Mouse (Mus musculus) large intestine, adult 2 months (tissue): ENCODE measurements around the gene Dppa5a. TPM values are rescaled to one million over a fixed set of nuclear protein-coding genes. Genes with fewer than 3 reads are reported as not detected.
"Not testable (repeated sequence)": the region's sequence is repeated elsewhere in the genome, so short reads cannot be mapped to it uniquely, and the experiment has no call there.

Experiments used
- DNase-seq: peaks from one replicate; pipeline ENCODE4 v3.0.0-alpha.2; 2012; ENCODE audit warnings: low read depth, low spot score
- WGBS: fragments of 180-500 bp; shearing (Covaris S2); methylation state at CpG from one replicate; pipeline ENCODE4 v1.1.7; 2018; 5-methylcytosine and 5-hydroxymethylcytosine counted together
- polyA plus RNA-seq: library from polyadenylated mRNA; depleted of rRNA; stranded (reverse); fragments of >200 nt; gene quantifications from 2 replicates; pipeline ENCODE4 v1.2.3, GENCODE M21; 2012; rRNA removed

Dppa5a gene
- polyA plus RNA-seq, 1 experiment: not detected

DNA sequence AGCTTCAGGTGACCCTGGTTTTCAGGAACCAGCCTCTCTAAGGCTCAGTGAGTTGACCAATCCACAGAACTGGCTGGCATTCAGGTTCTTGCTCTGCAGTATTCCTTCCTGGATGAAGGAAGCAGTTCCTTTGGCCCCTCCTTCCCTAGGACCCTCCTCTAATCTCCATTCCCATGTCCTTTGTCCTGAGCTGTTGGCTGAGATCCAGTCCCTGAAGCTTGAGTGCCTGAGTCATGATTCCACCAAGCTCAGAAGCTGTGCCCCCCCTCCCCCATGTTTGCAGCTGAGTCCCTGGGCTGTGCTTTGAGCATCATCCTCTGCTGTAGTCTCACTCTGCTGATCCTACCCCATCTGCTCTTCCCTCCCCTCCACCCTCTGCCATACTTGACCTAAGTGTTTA is 30.9 kb downstream of the Dppa5a start:
- DNase-seq: not testable (repeated sequence)

GRCm38 (mm10) chr9:78327289-78327688 is 40.7 kb downstream of the Dppa5a start, which contains the start of gene Omt2b:
Gene Omt2b, plus strand, starts transcription at chr9:78327589.
- WGBS: 69% methylated on average over 1 of the region's 1 CpGs
- not testable (repeated sequence) for DNase-seq

- 17% methylated on average over 1 of the region's 1 CpGs for WGBS
- DNase-seq: no peak
These were observed 48.5 kb downstream of the Dppa5a start for GRCm38 (mm10) chr9:78319499-78319898.

Other genes with a start within 250 kb of the Dppa5a start
- gene Gsta4, start 185.4 kb downstream of the Dppa5a start, polyA plus RNA-seq: 9.5 and 11.3 TPM in 2 replicates
- 13.2 and 27.3 TPM in 2 replicates for gene Gsta1, start 137.5 kb downstream of the Dppa5a start, polyA plus RNA-seq
- gene Gm3776, start 111.0 kb downstream of the Dppa5a start, polyA plus RNA-seq: 1.1 and 3.2 TPM in 2 replicates
- 0.10 and 0.38 TPM in 2 replicates for gene Gm10639, start 78.3 kb downstream of the Dppa5a start, polyA plus RNA-seq
- gene Omt2a, start 53.4 kb downstream of the Dppa5a start, polyA plus RNA-seq: not detected in 2 replicates
- gene Omt2b, start 40.6 kb downstream of the Dppa5a start, polyA plus RNA-seq: not detected in 2 replicates
- gene Gsta2, start 12.4 kb downstream of the Dppa5a start, polyA plus RNA-seq: 0.19 TPM in 1 of 2 replicates, not detected in the other
- gene Ooep, start 10.5 kb upstream of the Dppa5a start, polyA plus RNA-seq: 0.11 TPM in 1 of 2 replicates, not detected in the other
- 0.04 TPM in 1 of 2 replicates, not detected in the other for gene Ddx43, start 27.6 kb upstream of the Dppa5a start, polyA plus RNA-seq
- 1.2 TPM in 2 replicates for gene Cgas, start 75.1 kb upstream of the Dppa5a start, polyA plus RNA-seq
- 9.1 and 10.3 TPM in 2 replicates for gene Mto1, start 80.0 kb upstream of the Dppa5a start, polyA plus RNA-seq
- gene Gm17324, start 80.6 kb upstream of the Dppa5a start, polyA plus RNA-seq: not detected in 2 replicates
- gene Eef1a1, start 121.0 kb upstream of the Dppa5a start, polyA plus RNA-seq: 3,812 and 3,859 TPM in 2 replicates
- gene Slc17a5, start 219.9 kb upstream of the Dppa5a start, polyA plus RNA-seq: 8.3 and 18.0 TPM in 2 replicates
- 0.37 and 0.40 TPM in 2 replicates for gene Cd109, start 247.4 kb upstream of the Dppa5a start, polyA plus RNA-seq